Mouse (Mus musculus) megakaryocyte-erythroid progenitor cell, adult 5 weeks (primary cell): ENCODE results near the gene Pard6b. TPM values are rescaled to one million over a fixed set of nuclear protein-coding genes. Genes with fewer than 3 reads are reported as not detected.

Source experiments
- polyA plus RNA-seq: library from polyadenylated mRNA; stranded (reverse); fragments of >175 nt; gene quantifications from 2 replicates; pipeline ENCODE4 v1.2.3, GENCODE M21; 2012

The Pard6b gene
- 0.54 and 1.1 TPM in 2 replicates for polyA plus RNA-seq

GRCm38 (mm10) chr2:168080431-168081246, at the start of gene Pard6b:
Gene Pard6b, plus strand, starts transcription at chr2:168081004.

Other genes starting within 250 kb of the Pard6b start
- gene Ptpn1, start 148.9 kb upstream of the Pard6b start, polyA plus RNA-seq = 57.7 and 71.8 TPM in 2 replicates
- 1.7 and 3.1 TPM in 2 replicates for gene Ripor3, start 70.4 kb upstream of the Pard6b start, polyA plus RNA-seq
- gene Adnp, start 126.1 kb downstream of the Pard6b start, polyA plus RNA-seq = 21.0 and 33.0 TPM in 2 replicates
- not detected in 2 replicates for gene Gm20716, start 149.4 kb downstream of the Pard6b start, polyA plus RNA-seq
- 66.4 and 75.7 TPM in 2 replicates for gene Dpm1, start 149.6 kb downstream of the Pard6b start, polyA plus RNA-seq
- gene Mocs3, start 149.6 kb downstream of the Pard6b start, polyA plus RNA-seq = 14.6 and 17.4 TPM in 2 replicates
- gene Kcng1, start 200.7 kb downstream of the Pard6b start, polyA plus RNA-seq = 1.9 and 3.4 TPM in 2 replicates